Mouse (Mus musculus) fat pad, adult 2 months (tissue): ENCODE results near the gene Cux2.

ENCODE experiments used
- DNase-seq: peaks from one replicate; pipeline ENCODE4 v3.0.0-alpha.2; 2011; ENCODE audit warnings: low read depth, low spot score; ENCODE audit errors: extremely low read depth

Gene Cux2

DNA sequence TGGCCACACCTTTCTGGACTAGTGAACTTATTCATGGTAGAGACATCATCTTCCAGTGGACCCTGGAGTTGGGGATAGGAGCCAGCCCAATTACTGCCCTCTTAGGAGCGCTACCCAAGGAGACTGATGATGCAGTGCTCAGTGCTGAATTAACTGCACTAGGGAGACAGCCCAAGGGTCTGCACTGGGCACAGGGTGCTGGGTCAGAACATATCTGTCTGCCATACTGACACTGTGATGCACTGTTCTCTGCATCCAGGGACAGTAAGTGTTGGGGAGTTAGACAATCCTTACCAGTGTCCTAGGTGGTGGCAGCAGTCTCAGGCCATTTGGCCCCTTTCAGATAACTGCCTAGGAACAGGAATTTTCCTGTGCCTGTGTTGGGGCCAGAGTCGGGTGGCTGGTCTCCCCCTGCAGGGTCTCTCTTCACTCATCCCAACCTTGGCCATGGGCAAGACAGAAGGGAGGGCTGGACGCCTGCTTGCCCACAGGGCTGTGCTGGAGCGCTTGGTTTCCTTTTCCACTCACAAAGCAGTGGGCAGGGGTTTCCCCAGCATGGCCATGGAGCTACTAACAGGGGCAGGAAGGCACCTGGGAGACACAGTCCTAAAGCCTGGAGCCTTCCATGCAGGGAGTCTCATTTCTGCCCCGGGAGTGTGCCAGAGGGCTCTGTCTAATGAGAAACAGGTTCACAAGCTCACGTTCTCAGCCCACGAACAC, 227.0 kb downstream of the Cux2 start:
- DNase-seq: no peak

DNA sequence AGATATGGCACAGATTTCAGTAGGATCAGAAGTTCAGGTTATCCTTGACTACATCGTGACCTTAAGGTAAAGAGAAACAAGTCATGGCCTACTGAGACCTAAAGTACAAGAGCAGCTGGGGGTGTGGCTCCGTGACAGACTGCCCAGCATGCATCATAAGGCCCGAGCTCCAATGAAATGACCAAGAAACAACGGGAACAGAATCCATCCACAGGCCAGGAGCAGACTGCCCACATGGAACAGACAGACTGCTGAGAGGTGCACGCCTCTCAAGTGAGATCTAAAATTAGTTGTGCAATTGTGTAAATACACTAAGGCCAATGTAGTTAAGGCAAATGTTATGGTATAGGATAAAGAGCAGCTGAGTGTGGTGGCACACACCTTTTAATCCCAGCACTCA, 228.3 kb downstream of the Cux2 start:
- no peak for DNase-seq

DNA sequence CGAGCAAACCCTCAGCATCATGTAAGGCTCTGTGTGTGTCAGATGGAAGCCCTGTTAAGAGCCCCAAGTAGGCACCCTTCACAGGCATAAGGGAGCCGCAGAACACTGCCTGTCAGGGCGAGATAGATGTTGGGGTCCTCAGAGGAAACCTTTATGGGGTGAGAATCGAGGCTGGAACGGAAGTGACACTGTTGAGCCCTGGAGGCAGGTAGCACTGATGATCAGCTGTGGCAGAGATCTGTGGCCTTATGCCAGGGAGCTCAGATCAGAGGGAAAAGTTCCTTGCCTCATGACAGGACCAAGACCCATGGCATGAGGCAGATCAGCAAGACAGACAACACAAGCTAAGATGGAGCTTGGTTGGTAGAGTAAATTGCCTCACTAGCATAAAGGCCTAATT, 228.8 kb downstream of the Cux2 start:
- no peak for DNase-seq

DNA sequence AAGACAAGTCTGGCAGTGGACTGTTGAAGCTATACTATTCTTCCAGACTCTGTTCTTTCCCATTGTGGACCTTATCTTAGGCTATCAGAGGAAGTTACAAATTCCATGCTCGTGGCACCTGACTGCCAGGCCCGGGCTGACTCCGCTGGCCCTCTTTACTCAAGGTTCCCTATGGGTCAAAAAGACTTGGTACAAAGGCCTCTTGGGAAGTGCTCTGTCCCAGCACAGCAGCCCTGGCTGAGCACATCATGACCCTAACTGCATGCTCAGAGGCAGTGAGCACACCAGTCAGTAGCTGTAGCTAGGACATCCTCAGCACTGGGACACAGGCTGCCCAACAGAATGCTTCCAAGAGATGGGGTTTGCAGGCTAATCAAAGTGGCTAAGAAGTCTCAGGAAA, 229.2 kb downstream of the Cux2 start:
- no peak for DNase-seq

DNA sequence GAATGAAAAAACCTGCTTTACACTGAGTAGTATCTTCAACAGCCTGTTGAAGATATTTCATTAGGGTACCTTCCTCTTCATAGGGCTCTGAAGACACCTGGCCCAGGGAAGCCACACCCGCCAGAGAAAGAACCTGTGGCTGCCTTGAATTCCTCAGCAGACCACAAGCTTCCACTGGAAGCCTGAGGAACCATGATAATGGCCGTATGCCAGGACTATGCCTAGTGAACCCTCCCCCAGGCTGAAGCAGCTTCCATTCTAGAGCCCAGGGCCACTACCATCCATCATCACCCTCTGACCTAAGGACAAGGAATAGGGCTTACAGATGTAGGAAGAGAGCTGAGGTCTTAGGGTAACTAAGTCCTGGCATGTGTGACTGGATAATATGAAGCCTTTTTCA, 229.7 kb downstream of the Cux2 start:
- no peak for DNase-seq

DNA sequence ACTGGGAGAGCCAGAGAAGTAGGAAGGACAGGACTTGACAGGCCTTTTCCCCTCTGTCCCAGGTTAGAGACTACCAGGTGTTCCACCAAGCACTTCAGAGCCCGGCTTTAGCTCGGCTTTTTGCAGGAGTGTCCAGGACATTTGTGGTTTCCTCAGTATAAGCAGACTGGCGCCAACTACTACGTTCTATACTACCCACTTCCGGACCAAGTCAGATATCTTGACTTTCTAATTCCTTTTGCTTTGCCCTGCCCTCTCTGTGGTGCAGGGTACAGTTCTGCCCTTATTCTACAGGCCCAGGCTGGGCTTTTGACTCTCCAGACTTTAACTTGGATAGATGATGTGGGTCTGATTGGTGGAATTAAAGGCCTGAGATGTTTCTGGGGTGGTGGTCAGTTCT, 230.3 kb downstream of the Cux2 start:
- DNase-seq: no peak

DNA sequence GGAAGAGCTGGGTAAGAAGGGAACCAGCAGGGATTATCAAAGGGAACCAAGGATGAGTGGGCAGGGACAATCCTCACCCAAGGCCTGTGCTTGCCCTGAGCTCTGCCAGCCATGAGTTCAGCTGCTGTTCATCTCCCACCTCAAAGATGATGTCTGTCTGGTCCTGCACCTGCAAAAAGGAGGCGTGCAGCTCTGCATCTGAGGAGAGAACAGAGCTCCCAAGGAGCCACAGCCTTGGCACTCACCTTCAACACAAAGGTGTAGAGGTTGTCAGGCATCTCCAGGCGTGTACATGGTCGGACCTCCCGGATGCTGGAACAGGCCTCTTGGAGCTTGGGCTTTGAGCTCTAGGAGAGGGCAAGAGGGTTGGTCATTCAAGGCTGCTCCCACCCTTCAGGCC, 231.0 kb downstream of the Cux2 start:
- DNase-seq: no peak

DNA sequence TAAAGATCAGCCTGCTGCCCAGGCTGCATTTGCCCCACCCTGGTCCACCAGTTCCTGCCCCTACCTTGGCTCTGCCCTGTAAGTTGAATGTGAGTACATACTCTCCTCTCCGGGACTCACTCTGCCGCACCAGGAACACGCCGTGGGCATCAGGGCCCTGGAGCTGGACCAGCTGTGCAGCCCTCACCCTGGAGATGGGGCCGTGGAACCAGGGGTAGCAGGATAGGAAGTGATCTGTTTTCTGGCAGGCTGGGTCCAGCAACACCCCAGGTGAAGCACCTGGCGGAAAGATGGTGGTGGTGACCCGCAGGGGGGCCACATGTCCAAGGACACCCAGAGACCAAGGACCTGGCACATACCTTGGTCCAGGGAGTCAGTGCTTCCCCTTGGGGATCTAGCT, 231.5 kb downstream of the Cux2 start:
- no peak for DNase-seq

DNA sequence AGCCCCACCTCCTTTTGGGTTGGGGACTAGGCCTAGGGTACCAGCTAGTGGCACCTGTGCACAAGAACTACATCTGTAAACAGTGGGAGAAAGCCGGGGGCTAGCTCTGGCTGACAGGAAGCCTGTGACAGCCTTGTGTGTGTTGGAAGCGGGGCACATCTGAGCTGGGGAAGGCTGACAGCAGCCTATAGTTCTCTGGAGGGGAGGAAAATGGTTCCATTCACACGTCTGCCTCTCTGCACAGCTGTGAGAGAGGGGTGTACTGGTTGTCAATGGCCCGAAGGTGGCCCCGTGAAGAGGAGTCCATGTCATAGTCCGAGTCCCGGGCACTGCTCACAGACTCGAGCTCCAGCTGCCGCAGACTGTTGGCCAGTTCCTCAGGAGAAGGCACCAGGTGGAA, 232.4 kb downstream of the Cux2 start:
- no peak for DNase-seq

DNA sequence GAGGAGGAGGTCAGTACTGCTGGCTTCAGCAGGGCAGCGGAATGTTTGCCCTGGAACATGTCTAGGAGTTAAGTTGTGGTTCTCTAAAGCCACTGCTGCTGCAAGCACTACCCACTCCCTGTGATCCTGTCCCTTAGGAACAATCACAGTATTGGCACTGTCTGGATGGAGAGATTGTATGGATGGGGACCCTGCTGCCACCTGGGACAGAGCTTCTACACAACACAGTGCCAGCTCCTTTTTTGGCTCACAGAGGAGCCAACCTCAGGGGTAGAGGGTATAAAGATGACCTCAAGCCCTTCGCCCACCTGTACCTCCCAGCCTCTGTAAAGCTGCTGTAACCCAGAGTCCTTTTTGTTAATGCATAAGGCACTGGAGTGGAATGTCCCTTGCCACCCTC, 233.3 kb downstream of the Cux2 start:
- no peak for DNase-seq

DNA sequence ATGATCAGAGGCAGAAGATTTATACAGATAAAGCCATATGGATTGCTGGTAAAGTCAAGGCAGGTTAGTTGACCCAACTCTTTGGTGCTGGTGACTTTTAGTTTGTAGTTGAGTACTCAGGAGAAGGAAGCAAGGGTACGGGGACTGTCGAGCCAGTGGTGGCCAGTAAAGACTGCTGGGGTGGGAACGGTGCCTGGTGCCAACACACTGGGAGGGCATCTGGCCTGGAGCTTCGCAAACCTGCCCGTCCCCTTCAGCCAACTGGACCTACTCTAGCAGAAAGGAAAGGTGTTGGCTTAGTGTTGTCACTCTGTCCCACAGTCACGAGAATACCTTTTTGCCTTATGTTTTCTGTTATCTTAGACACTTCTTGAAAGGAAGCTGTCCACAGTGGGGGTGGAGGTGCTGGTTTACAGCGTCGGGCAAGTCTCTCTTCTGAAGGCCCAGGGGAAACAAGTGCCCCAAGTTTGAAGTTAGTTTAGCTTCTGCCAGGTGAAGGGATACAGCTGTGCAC, 234.0 kb downstream of the Cux2 start:
- DNase-seq: no peak

DNA sequence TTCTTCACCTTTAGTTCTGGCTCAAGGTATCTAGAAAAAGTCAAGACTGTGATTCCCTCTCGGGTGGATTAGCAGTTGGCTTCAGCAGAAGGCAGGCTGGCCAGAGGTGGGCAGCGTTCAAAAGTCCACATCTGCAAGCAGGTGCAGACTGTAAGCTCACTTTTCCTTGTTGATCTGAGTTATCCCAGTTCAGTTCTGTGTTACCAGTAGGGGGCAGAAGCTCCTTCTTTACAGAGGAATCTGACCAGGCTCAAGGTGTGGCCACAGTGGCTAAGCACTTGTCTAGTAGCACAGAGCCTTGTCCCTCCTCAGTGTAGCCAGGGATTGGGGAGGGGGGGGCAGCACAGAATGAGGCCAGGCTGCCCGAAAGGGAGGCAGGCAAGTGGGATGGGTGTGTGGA, 234.8 kb downstream of the Cux2 start:
- DNase-seq: no peak

DNA sequence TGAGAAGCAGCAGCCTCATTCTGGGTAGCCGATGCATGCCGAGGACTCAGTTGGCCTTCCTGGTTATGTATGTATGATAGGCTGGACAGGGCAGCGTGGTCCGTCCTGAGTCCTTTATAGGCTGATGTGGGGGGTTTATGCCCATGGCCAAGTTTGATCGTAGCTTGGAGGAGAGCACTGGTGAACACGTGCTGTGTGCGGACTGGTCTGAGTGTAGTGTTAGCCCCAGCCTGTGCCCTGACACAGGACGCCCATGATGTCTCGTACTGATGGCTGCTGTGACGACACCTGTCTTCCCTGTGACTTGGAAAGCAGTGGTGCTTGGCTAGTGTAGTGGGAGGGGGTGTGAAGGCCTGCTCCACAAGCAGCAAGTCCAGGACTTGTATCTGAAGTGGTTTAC, 236.2 kb downstream of the Cux2 start:
- no peak for DNase-seq

DNA sequence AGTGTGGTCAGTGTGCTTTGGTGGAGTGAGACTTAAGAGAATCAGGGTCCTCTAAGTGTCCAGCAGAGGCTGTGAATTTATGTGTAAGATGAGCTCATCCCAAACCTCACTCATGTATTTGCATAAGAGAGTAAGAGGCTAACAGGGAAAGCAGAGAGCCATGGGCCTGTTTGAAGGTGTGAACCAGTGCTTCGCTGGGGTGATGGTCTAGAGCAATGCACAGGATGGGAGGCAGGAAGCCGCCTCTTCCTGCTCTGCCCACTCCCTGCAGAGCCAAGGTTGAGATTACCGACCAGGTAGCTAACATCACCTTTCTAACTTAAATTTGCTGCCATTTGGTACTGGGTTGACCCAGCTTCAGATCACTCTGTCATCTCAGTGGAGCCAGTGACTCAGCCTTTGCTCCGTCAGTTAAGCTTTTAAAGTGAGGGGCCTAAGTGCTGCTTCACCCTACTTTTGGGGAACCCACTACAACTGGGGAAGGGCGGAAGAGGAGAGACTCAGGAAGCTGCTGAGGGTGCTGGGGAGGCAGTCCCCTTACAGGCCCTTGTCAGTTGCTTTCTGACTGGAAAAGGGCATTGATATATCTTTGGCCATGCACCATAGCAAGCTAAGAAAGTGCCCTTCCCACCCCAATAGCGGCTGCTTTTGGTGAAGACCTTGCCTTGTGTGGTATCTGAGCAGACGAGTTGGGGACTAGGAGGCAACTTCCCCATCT, 237.2 kb downstream of the Cux2 start:
- no peak for DNase-seq

DNA sequence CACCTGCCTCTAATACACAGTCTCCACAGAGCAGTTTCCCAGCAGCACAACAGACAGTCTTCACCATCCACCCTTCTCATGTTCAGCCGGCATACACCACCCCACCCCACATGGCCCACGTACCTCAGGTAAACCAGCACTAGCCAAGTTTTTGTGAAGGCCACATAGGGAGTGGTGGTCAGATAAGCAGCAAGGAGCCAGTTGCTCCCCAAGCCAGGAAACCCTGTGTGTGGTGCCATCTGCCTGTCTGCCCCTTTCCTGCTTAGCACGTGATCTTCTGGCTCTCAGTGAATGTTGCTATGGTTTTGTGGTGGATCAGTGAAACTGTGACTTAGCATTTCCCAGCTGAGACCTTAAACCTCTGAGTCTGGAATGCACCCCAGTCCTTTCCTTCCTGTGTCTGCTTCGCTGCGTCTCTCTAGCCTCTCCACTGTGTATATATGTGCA, 238.4 kb downstream of the Cux2 start:
- no peak for DNase-seq

DNA sequence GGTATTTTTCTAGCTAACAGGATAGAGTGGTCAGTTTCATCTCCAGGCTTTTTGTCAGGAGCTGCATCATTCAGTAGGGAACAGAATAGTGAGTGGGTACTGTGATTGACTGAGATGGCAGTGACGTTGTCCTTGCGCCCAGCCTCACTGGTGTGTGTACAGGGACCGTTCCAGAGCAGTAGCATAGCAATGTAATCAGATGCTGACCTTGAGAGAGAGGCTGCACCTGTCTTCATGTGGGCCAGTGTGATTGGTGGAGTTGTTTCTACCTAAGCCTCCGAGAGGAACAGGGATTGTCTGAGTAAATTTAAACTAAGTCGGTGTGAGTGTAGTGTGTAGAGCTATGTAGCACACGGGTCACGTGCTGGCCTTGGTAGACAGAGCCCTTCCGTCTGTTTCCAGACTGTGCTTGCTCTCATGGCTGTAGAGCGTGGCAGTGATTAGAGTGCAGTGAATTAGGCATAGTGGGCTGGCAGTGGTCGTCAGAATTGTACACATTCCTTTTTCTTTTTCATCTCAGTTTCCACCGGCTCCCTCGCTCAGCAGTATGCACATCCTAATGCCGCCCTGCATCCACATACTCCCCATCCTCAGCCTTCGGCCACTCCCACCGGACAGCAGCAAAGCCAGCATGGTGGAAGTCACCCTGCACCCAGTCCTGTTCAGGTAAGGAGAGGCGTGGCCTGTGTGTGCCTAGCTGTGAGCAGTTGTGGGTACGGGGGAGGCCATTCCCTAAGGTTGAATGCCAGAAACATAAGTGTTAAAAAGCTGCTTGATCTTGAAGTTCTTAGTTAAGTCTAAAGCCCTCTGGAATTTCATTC, 239.4 kb downstream of the Cux2 start:
- no peak for DNase-seq

DNA sequence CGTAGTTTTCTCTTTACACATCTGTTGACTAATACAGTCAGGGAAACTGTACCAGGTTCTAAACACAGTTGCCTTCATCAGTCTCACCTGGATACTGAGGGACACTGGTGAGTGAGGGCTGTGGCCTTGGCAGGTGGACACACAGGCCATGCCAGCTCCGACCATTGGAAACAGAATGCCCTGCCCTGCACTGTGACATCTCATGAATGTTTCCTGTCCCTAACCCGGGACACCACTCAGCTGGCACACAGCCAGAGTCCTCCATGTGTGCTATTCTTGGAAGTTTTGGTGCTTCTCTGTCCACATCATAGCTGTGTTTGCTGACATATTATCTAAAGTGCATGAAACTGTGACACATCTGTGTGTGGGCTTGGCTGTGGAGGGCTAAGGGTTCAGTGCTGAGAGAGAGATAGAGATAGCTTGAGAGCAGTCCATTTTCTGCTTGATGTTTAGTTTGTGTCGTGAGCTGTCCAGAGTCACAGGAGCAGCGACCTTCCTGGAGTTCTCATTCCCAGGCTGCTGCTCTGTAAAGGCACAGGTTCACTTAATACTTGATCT, 240.2 kb downstream of the Cux2 start:
- DNase-seq: no peak

DNA sequence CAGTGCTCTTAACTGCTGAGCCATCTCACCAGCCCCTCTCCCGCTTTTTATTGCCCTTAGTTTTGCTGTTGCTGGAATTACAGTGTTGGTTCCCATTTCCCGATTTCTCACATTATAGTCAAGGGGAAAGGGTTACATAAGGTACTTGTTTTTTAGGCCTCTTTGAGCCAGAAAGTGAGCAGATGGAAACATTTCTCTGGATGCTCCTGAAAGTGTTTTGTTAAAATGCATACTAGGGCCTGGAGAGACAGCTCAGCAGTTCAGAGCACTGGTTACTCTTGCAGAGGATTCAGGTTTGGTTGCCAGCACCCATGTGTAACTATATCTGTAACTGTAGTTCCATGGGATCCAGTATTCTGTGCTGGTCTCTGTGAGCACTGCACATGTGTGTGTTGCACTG, 241.7 kb downstream of the Cux2 start:
- no peak for DNase-seq

DNA sequence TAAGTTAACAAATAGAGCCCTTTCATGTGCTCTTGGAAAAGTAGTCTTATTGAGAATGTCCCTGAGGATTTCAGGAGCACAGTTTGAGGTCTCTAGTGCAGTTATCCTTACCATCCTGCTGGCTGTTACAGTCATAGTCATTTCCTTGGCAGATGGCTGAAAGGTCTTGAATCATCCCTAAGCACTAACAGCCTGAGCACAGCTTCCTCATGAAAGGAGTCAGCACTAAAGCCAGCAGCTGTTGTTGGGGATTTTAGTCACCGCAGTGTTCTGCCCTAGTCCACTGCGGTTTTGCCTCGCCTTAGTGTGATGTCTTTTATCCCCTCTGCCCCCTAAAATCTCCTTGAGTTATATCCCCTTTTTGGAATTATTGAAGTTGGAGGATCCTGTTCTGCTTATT, 242.7 kb downstream of the Cux2 start:
- no peak for DNase-seq
